Mouse (Mus musculus) midbrain, embryonic 16.5 days (tissue): ENCODE measurements around the gene Aldh3b2. TPM values are rescaled to one million over a fixed set of nuclear protein-coding genes. Genes with fewer than 3 reads are reported as not detected.

Source experiments
- ATAC-seq: fragments of 200-750 bp; cut with Nextera tagmentation; 2 replicates; pipeline ENCODE4 v1.8.0; 2017; ENCODE audit warnings: moderate TSS enrichment
- H3K27ac ChIP-seq: fragments of 300-500 bp; sonication (generic); 2 replicates; pipeline ENCODE4 v1.5.1; 2014; ENCODE audit warnings: mild to moderate bottlenecking, low read length, mixed read lengths
- H3K27me3 ChIP-seq: fragments of 300-500 bp; sonication (generic); 2 replicates; pipeline ENCODE4 v1.6.1; 2014; ENCODE audit warnings: low read depth, low read length, mixed read lengths; ENCODE audit not compliant: control insufficient read depth, insufficient read depth
- H3K36me3 ChIP-seq: fragments of 300-500 bp; sonication (generic); 2 replicates; pipeline ENCODE4 v1.6.1; 2014; ENCODE audit warnings: mild to moderate bottlenecking, low read length, moderate library complexity, mixed read lengths; ENCODE audit not compliant: control insufficient read depth, insufficient read depth
- H3K4me1 ChIP-seq: fragments of 300-500 bp; sonication (generic); 2 replicates; pipeline ENCODE4 v1.6.1; 2014; ENCODE audit warnings: mild to moderate bottlenecking, low read length, mixed read lengths; ENCODE audit not compliant: control insufficient read depth, insufficient read depth
- H3K4me2 ChIP-seq: fragments of 300-500 bp; sonication (generic); 2 replicates; pipeline ENCODE4 v1.6.1; 2014; ENCODE audit warnings: mild to moderate bottlenecking, low read length, mixed read lengths
- H3K4me3 ChIP-seq: fragments of 300-500 bp; sonication (generic); 2 replicates; pipeline ENCODE4 v1.5.1; 2014; ENCODE audit warnings: low read depth, mild to moderate bottlenecking, low read length, moderate library complexity, mixed read lengths
- H3K9ac ChIP-seq: fragments of 300-500 bp; sonication (generic); 2 replicates; pipeline ENCODE4 v1.6.1; 2014; ENCODE audit warnings: low read depth, low read length, mixed read lengths
- H3K9me3 ChIP-seq: fragments of 300-500 bp; sonication (generic); replicated peaks from 2 replicates; pipeline ENCODE4 v1.6.1; 2014; ENCODE audit warnings: mild to moderate bottlenecking, low read length, mixed read lengths; ENCODE audit not compliant: control insufficient read depth, poor library complexity, severe bottlenecking
- WGBS: fragments of 180-500 bp; shearing (Covaris S2); extraction: QIAGEN DNeasy Blood & Tissue Kit; methylation state at CpG from one replicate; pipeline ENCODE4 v1.1.7; 2014; 5-methylcytosine and 5-hydroxymethylcytosine counted together
- polyA plus RNA-seq: library from polyadenylated mRNA; unstranded; fragments of >200 nt; fragmentation: Nextera tagmentation; extraction: Ambion mirVana; gene quantifications from 2 replicates; pipeline ENCODE4 v1.2.1, GENCODE M21; 2015

Aldh3b2 gene
- 0.60 and 0.82 TPM in 2 replicates for polyA plus RNA-seq

DNA sequence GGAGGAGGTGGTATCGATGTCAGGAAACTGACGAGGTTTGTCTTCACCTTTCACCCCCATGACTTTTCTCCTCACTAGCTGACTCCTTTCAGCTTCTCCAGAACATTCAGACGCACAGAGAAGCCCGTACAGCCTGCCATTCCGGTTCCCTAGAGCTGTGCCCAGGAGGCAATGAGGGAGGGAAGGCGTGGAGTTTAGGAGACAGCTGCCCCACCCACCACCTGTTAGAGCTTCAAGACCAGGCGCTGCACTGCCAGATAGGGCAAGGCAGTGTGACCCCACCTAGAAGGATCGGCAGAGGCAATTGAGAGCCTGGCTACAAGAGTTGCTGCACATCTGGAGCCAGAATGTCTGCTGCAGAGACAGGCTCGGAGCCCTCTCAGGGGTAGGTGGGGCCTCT, at the start of gene Aldh3b2:
Gene Aldh3b2, plus strand, starts transcription at position 100 of the 400 bp plus-strand sequence.
- Histone ChIP-seq H3K27me3 (no peaks in the 10 kb centered on the region), H3K4me3 (no peak within 1 kb of the TSS), H3K9ac (no peak within 1 kb of the TSS), H3K4me1 (no peaks in the 10 kb centered on the region), H3K36me3 (no peaks in the 10 kb centered on the region), H3K4me2 (no peak within 1 kb of the TSS), H3K9me3 (no peaks in the 10 kb centered on the region), H3K27ac (no peak within 1 kb of the TSS)
- 57% methylated on average over 9 of the region's 9 CpGs for WGBS
- no peak for ATAC-seq

DNA sequence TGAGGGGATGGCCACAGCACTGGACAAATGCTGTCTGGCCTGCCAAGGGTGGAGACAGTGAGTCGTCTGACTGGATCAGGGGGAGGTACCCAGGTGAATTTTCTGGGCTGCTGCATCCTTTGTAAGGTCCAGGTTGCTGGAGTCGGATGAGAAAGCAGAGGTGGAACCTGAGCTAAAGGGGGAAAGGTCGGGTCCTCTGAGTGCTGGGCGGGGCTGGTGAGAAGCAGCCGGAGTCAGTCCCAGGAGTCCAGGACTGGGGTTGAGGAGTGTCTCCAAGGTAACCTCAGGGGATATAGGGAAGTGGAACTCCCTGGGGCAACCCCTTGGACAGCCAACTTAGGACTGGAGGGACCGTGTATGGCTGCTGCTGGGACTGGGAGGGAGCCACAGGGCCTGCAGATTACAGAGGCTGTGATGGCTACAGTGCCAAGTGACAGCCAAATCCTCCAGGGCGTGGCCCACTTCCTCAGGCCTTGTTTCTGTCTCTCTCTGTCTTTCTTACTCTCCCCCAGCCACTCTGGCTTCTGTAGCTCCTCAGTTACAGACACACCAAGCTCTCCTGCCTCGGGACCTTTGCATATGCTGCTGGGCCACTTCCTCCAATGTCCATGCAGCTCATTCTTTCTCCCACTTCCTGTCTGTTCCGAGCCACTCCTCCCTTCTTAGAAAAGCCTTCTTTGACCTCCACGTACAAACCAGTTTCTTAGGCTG, 49.3 kb upstream of the Aldh3b2 start:
- Histone ChIP-seq H3K36me3 (no peaks in the 10 kb centered on the region), H3K27me3 (no peaks in the 10 kb centered on the region), H3K9ac (no peak overlapping the region), H3K27ac (no peak overlapping the region), H3K4me2 (no peak overlapping the region), H3K4me1 (no peaks in the 10 kb centered on the region), H3K9me3 (no peaks in the 10 kb centered on the region), H3K4me3 (no peak overlapping the region)
- WGBS, result 58% methylated on average over 10 of the region's 10 CpGs
- no peak for ATAC-seq

DNA sequence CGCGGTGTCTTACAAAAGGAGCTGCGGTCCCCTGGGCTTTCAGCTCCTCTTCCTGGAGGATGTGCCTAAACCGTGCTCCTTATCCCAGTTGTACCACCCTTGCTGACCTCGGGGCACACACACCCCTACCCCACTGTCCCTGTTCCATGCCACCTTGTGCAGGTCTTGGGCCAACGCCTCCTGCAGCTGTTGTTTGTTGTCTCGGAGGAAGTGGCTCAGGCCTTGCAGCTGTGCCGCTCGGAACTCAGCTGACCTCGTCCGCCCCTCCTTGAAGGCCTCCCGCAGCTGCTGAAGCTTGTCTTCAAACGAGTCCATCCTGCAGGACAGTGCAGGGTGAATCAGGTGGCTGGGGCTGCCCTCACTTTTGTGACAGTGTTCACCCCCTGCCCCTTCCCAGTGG, 48.5 kb upstream of the Aldh3b2 start:
- no peak for ATAC-seq
- Histone ChIP-seq H3K4me2 (no peak overlapping the region), H3K4me3 (no peak overlapping the region), H3K9me3 (no peaks in the 10 kb centered on the region), H3K27me3 (no peaks in the 10 kb centered on the region), H3K9ac (no peak overlapping the region), H3K36me3 (no peaks in the 10 kb centered on the region), H3K27ac (no peak overlapping the region), H3K4me1 (no peaks in the 10 kb centered on the region)
- 55% methylated on average over 13 of the region's 13 CpGs for WGBS

DNA sequence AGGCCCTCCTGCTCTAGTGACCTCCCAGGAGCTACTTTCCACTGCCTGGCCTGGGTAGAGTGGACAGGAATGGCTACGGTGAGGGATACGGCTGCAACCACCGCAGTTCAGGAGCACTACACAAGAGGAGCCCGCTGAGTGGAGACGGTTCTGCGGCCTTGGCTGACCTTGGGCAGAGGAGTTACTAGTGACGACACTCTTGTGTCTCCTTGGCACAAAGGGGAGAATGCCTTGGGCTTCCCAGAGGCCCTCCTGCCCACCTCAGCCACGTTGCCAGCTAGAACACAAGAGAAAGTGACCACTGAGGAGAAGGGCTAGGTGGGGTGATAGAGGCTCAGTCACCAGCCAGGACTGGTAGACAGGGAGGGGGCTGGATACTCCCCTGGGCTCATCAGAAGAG, 47.9 kb upstream of the Aldh3b2 start:
- Histone ChIP-seq H3K4me3 (no peak overlapping the region), H3K9ac (no peak overlapping the region), H3K27ac (no peak overlapping the region), H3K27me3 (no peaks in the 10 kb centered on the region), H3K4me1 (peaks cover under 1% of the 10 kb centered on the region; the same call in 1 of the 2 replicates), H3K36me3 (no peaks in the 10 kb centered on the region), H3K9me3 (no peaks in the 10 kb centered on the region), H3K4me2 (no peak overlapping the region)
- ATAC-seq, result no peak
- 74% methylated on average over 8 of the region's 8 CpGs for WGBS

DNA sequence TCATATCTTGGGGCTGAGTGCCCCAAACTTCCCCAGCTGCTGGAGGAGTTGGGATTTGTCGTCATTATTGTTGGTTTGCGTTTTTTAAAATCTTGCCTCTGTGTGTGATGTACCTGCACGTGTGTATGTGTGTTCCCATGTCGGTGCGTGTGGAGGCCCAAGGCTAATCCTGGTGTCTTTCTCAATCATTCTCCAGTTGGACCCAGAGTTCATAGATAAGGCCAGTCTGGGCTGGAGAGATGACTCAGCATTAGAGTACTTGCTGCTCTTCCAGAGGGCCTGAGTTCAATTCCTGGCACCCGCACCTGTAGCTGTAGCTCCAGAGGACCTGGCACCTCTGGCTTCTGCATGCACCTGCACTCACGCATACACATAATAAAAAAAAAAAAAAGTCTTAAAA, 47.3 kb upstream of the Aldh3b2 start:
- no peaks in the 10 kb centered on the region for H3K36me3 ChIP-seq
- H3K4me2 ChIP-seq, result no peak overlapping the region
- H3K9me3 ChIP-seq, result no peaks in the 10 kb centered on the region
- H3K27ac ChIP-seq, result no peak overlapping the region
- 94% methylated on average over 7 of the region's 7 CpGs for WGBS
- no peaks in the 10 kb centered on the region for H3K27me3 ChIP-seq
- H3K9ac ChIP-seq, result no peak overlapping the region
- peaks cover 2% of the 10 kb centered on the region; the same call in 1 of the 2 replicates for H3K4me1 ChIP-seq
- no peak for ATAC-seq
- H3K4me3 ChIP-seq, result no peak overlapping the region

DNA sequence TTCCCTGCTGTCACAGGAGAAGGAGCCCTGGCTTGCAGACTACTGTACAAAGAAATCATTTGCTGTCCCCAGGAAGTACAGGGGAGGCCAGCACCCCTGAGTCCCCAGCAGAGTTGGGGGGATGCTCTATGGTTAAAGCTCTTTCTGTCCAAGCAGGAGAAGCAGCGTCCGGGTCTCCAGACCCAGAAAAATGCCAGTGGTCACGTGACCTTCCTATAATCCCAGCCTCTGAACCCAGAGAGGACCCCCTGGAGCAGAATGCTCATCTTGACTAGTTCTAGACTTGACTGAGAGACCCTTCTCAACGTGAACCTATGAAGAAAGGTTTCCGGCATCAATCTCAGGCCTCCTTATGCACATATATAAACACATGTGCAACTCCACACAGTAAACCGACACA, 46.3 kb upstream of the Aldh3b2 start:
- no peak overlapping the region for H3K27ac ChIP-seq
- no peaks in the 10 kb centered on the region for H3K27me3 ChIP-seq
- no peak overlapping the region for H3K4me2 ChIP-seq
- H3K9ac ChIP-seq, result no peak overlapping the region
- no peak overlapping the region for H3K4me3 ChIP-seq
- peaks cover 2% of the 10 kb centered on the region; the same call in 1 of the 2 replicates for H3K4me1 ChIP-seq
- no peak for ATAC-seq
- no peaks in the 10 kb centered on the region for H3K36me3 ChIP-seq
- no peaks in the 10 kb centered on the region for H3K9me3 ChIP-seq
- WGBS, result 81% methylated on average over 6 of the region's 6 CpGs

DNA sequence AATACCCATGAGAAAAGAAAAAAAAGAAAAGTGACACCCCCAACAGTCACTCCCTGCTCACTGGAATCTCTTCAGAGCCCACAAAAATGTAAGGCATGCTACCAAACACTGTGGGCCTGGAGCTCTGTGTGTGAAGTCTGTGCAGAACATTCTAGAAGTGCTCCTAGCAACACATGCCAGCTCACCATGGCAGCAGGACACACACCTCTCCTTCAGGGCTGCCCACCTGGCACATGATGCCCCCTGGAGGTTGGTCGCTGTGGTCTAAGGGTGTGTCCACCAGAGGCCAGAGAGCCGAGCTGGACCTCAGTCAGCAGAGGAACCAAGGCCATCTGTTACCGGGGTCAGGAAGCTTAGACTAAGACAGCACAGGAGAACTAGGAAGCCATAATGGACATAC, 45.8 kb upstream of the Aldh3b2 start:
- ATAC-seq, result no peak

DNA sequence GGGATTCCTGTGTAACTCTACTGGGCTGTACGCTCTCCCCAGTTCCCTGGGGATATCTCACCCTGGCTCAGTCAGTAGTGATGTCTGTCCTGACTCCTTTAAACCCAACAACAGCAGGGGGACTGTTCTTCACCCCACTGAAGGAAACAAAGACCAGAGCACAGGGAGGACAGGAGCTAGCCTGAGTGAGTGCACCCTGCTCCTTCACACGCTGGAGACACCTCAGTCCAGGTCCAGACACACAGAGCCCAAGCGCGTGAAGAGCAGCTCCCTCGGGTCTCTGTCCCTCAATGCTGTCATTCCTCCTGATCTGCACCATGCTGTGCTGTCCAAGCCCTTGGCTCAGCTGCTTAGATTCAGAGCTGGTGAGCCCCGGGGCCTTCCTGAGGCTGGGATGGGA, 45.4 kb upstream of the Aldh3b2 start:
- Histone ChIP-seq H3K4me1 (peaks cover 2% of the 10 kb centered on the region; the same call in 1 of the 2 replicates), H3K9me3 (no peaks in the 10 kb centered on the region)

More for the DNA sequence above, 45.8 kb upstream of the Aldh3b2 start:
- no peaks in the 10 kb centered on the region for H3K9me3 ChIP-seq
- peaks cover 2% of the 10 kb centered on the region; the same call in 1 of the 2 replicates for H3K4me1 ChIP-seq
- 64% methylated on average over 3 of the region's 3 CpGs for WGBS
- H3K36me3 ChIP-seq, result no peaks in the 10 kb centered on the region
- no peak overlapping the region for H3K4me3 ChIP-seq
- H3K4me2 ChIP-seq, result no peak overlapping the region
- H3K27me3 ChIP-seq, result no peaks in the 10 kb centered on the region
- H3K9ac ChIP-seq, result no peak overlapping the region
- no peak overlapping the region for H3K27ac ChIP-seq

DNA sequence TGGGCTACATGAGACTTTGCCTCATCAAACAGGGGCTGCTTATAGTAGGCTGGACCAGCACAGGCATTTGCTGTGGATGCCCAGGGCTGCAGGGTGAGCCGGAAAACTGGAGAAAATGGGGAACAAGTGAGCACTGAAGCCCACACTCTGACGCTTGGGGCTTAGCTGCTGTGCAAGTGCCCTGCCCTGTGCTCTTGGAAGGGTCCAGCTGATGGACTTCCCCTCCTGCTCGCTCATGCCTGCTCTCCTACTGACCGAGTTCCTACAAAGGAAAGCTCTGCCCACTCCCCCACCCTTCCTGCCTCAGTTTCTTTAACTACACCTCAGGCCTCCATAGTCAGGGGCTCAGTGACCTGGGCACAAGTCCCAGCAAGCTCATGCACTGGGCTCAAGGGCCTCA, 44.1 kb upstream of the Aldh3b2 start:
- Histone ChIP-seq H3K27ac (no peak overlapping the region), H3K4me2 (no peak overlapping the region), H3K9ac (no peak overlapping the region), H3K4me1 (peaks cover 2% of the 10 kb centered on the region; the same call in 1 of the 2 replicates), H3K27me3 (no peaks in the 10 kb centered on the region), H3K9me3 (no peaks in the 10 kb centered on the region), H3K36me3 (no peaks in the 10 kb centered on the region), H3K4me3 (no peak overlapping the region)
- ATAC-seq, result no peak
- WGBS, result 86% methylated on average over 4 of the region's 4 CpGs

More for the DNA sequence above, 45.4 kb upstream of the Aldh3b2 start:
- Histone ChIP-seq H3K4me3 (no peak overlapping the region), H3K27ac (no peak overlapping the region), H3K4me2 (no peak overlapping the region), H3K36me3 (no peaks in the 10 kb centered on the region), H3K27me3 (no peaks in the 10 kb centered on the region), H3K9ac (no peak overlapping the region)
- 58% methylated on average over 6 of the region's 6 CpGs for WGBS
- no peak for ATAC-seq
